Mouse (Mus musculus): ENCODE data around the gene Elovl7. TPM values are rescaled to one million over a fixed set of nuclear protein-coding genes. Genes with fewer than 3 reads are reported as not detected.

The Elovl7 gene
- total and polyA plus RNA-seq, 3 experiments = 0.23 to 0.33 TPM; not detected in 1

GRCm38 (mm10) chr13:108287953-108288352 is 73.7 kb downstream of the Elovl7 start:
- H3K9me3 ChIP-seq (replicated peaks) = no peaks in the 10 kb centered on the region
- H3K36me3 ChIP-seq (replicated peaks) = peaks cover 17% of the 10 kb centered on the region
- peaks cover 28% of the 10 kb centered on the region for H3K4me1 ChIP-seq (ENCODE audit: insufficient read depth, low read depth, low read length)
- DNase-seq (ENCODE audit: low spot score) (no peak), ATAC-seq (ENCODE audit: extremely low read depth, insufficient number of reproducible peaks, low FRiP score, poor library complexity, severe bottlenecking) (no peak)
- H3K4me3 ChIP-seq (ENCODE audit: low read depth, low read length) = no peak overlapping the region
- no peak for TF ChIP-seq GATA2 (IDR thresholded peaks at IDR 0.05; ENCODE audit: borderline replicate concordance, low read depth, low read length)
- TF ChIP-seq CTCF (IDR thresholded peaks at IDR 0.05; ENCODE audit: low read depth, low read length) = no peak
- TF ChIP-seq TAL1 (conservative IDR thresholded peaks at IDR 0.05; ENCODE audit: low read depth, low read length) = no peak
- no peak for TF ChIP-seq POLR2AphosphoS5 (IDR thresholded peaks at IDR 0.05; ENCODE audit: insufficient replicate concordance, low read depth, low read length)
- no peak for TF ChIP-seq GATA1 (IDR thresholded peaks at IDR 0.05; ENCODE audit: borderline replicate concordance, low read length)
- H3K27me3 ChIP-seq (ENCODE audit: insufficient read depth, low read length) = no peaks in the 10 kb centered on the region

- ATAC-seq (ENCODE audit: extremely low read depth, insufficient number of reproducible peaks, low FRiP score, poor library complexity, severe bottlenecking) (no peak), DNase-seq (ENCODE audit: low spot score) (no peak)
- Histone ChIP-seq H3K4me1 (ENCODE audit: insufficient read depth, low read depth, low read length) (peaks cover 36% of the 10 kb centered on the region), H3K36me3 (replicated peaks) (peaks cover 17% of the 10 kb centered on the region), H3K27me3 (ENCODE audit: insufficient read depth, low read length) (no peaks in the 10 kb centered on the region), H3K4me3 (ENCODE audit: low read depth, low read length) (no peak overlapping the region), H3K9me3 (replicated peaks) (no peaks in the 10 kb centered on the region)
- no peak for TF ChIP-seq GATA2 (IDR thresholded peaks at IDR 0.05; ENCODE audit: borderline replicate concordance, low read depth, low read length)
- no peak for TF ChIP-seq GATA1 (IDR thresholded peaks at IDR 0.05; ENCODE audit: borderline replicate concordance, low read length)
- TF ChIP-seq CTCF (IDR thresholded peaks at IDR 0.05; ENCODE audit: low read depth, low read length) = no peak
- TF ChIP-seq POLR2AphosphoS5 (IDR thresholded peaks at IDR 0.05; ENCODE audit: insufficient replicate concordance, low read depth, low read length) = no peak
- no peak for TF ChIP-seq TAL1 (conservative IDR thresholded peaks at IDR 0.05; ENCODE audit: low read depth, low read length)
These were observed 75.2 kb downstream of the Elovl7 start for GRCm38 (mm10) chr13:108289436-108289835.

- Histone ChIP-seq H3K4me3 (ENCODE audit: low read depth, low read length) (no peak overlapping the region), H3K27me3 (ENCODE audit: insufficient read depth, low read length) (no peaks in the 10 kb centered on the region), H3K36me3 (replicated peaks) (peaks cover 17% of the 10 kb centered on the region), H3K4me1 (ENCODE audit: insufficient read depth, low read depth, low read length) (peaks cover 36% of the 10 kb centered on the region), H3K9me3 (replicated peaks) (no peaks in the 10 kb centered on the region)
- TF ChIP-seq CTCF (IDR thresholded peaks at IDR 0.05; ENCODE audit: low read depth, low read length) (no peak), GATA2 (IDR thresholded peaks at IDR 0.05; ENCODE audit: borderline replicate concordance, low read depth, low read length) (no peak), POLR2AphosphoS5 (IDR thresholded peaks at IDR 0.05; ENCODE audit: insufficient replicate concordance, low read depth, low read length) (no peak), TAL1 (conservative IDR thresholded peaks at IDR 0.05; ENCODE audit: low read depth, low read length) (no peak), GATA1 (IDR thresholded peaks at IDR 0.05; ENCODE audit: borderline replicate concordance, low read length) (no peak)
- ATAC-seq (ENCODE audit: extremely low read depth, insufficient number of reproducible peaks, low FRiP score, poor library complexity, severe bottlenecking) (peak; percentile 47; the same call in 1 of the 2 replicates), DNase-seq (ENCODE audit: low spot score) (no peak)
These were observed 76.1 kb downstream of the Elovl7 start for GRCm38 (mm10) chr13:108290314-108290713.

- peaks cover 44% of the 10 kb centered on the region for H3K4me1 ChIP-seq (ENCODE audit: insufficient read depth, low read depth, low read length)
- no peak for TF ChIP-seq POLR2AphosphoS5 (IDR thresholded peaks at IDR 0.05; ENCODE audit: insufficient replicate concordance, low read depth, low read length)
- TF ChIP-seq GATA1 (IDR thresholded peaks at IDR 0.05; ENCODE audit: borderline replicate concordance, low read length) = no peak
- TF ChIP-seq CTCF (IDR thresholded peaks at IDR 0.05; ENCODE audit: low read depth, low read length) = no peak
- no peak for TF ChIP-seq GATA2 (IDR thresholded peaks at IDR 0.05; ENCODE audit: borderline replicate concordance, low read depth, low read length)
- TF ChIP-seq TAL1 (conservative IDR thresholded peaks at IDR 0.05; ENCODE audit: low read depth, low read length) = no peak
- no peaks in the 10 kb centered on the region for H3K36me3 ChIP-seq (replicated peaks)
- no peaks in the 10 kb centered on the region for H3K9me3 ChIP-seq (replicated peaks)
- peaks cover 3% of the 10 kb centered on the region; the same call in 1 of the 2 replicates for H3K27me3 ChIP-seq (ENCODE audit: insufficient read depth, low read length)
- DNase-seq (ENCODE audit: low spot score) = peak; percentile 70
- peak; percentile 64 for ATAC-seq (ENCODE audit: extremely low read depth, insufficient number of reproducible peaks, low FRiP score, poor library complexity, severe bottlenecking)
- H3K4me3 ChIP-seq (ENCODE audit: low read depth, low read length) = peak overlapping the region; percentile 45; the same call in 1 of the 2 replicates
These were observed 83.3 kb downstream of the Elovl7 start for GRCm38 (mm10) chr13:108297350-108298093.

GRCm38 (mm10) chr13:108298241-108298640 is 84.0 kb downstream of the Elovl7 start:
- DNase-seq (ENCODE audit: low spot score) (peak; percentile 15), ATAC-seq (ENCODE audit: extremely low read depth, insufficient number of reproducible peaks, low FRiP score, poor library complexity, severe bottlenecking) (peak; percentile 12; the same call in 1 of the 2 replicates)
- Histone ChIP-seq H3K9me3 (replicated peaks) (no peaks in the 10 kb centered on the region), H3K36me3 (replicated peaks) (no peaks in the 10 kb centered on the region), H3K4me3 (ENCODE audit: low read depth, low read length) (no peak overlapping the region; the same call in 1 of the 2 replicates), H3K27me3 (ENCODE audit: insufficient read depth, low read length) (peaks cover 6% of the 10 kb centered on the region; the same call in 1 of the 2 replicates), H3K4me1 (ENCODE audit: insufficient read depth, low read depth, low read length) (peaks cover 38% of the 10 kb centered on the region)
- TF ChIP-seq GATA1 (IDR thresholded peaks at IDR 0.05; ENCODE audit: borderline replicate concordance, low read length) (no peak), TAL1 (conservative IDR thresholded peaks at IDR 0.05; ENCODE audit: low read depth, low read length) (no peak), CTCF (IDR thresholded peaks at IDR 0.05; ENCODE audit: low read depth, low read length) (no peak), GATA2 (IDR thresholded peaks at IDR 0.05; ENCODE audit: borderline replicate concordance, low read depth, low read length) (no peak), POLR2AphosphoS5 (IDR thresholded peaks at IDR 0.05; ENCODE audit: insufficient replicate concordance, low read depth, low read length) (no peak)

GRCm38 (mm10) chr13:108300346-108300950 is 86.2 kb downstream of the Elovl7 start:
- ATAC-seq (ENCODE audit: extremely low read depth, insufficient number of reproducible peaks, low FRiP score, poor library complexity, severe bottlenecking) (0 out of 2 replicates have a peak, but pooled peaks have one; percentile 37), DNase-seq (ENCODE audit: low spot score) (no peak)
- no peak overlapping the region for H3K4me3 ChIP-seq (ENCODE audit: low read depth, low read length)
- H3K36me3 ChIP-seq (replicated peaks) = no peaks in the 10 kb centered on the region
- peaks cover 8% of the 10 kb centered on the region; the same call in 1 of the 2 replicates for H3K27me3 ChIP-seq (ENCODE audit: insufficient read depth, low read length)
- H3K4me1 ChIP-seq (ENCODE audit: insufficient read depth, low read depth, low read length) = peaks cover 36% of the 10 kb centered on the region
- TF ChIP-seq TAL1 (conservative IDR thresholded peaks at IDR 0.05; ENCODE audit: low read depth, low read length) (no peak), POLR2AphosphoS5 (IDR thresholded peaks at IDR 0.05; ENCODE audit: insufficient replicate concordance, low read depth, low read length) (no peak), GATA1 (IDR thresholded peaks at IDR 0.05; ENCODE audit: borderline replicate concordance, low read length) (no peak)
- H3K9me3 ChIP-seq (replicated peaks) = no peaks in the 10 kb centered on the region
